Mouse (Mus musculus): Measurements from ENCODE around the gene Galk2. TPM values are rescaled to one million over a fixed set of nuclear protein-coding genes. Genes with fewer than 3 reads are reported as not detected.
A peak's percentile ranks its signal among the peaks of the same experiment; 100 is the strongest.

Gene Galk2
- polyA plus RNA-seq, 1 experiment: 22.8 TPM

- DNase-seq (ENCODE audit: extremely low spot score in 1 of 2, low spot score in 1 of 2): peak in 1 of 2 experiments; percentile 16
Measured at GRCm38 (mm10) chr2:125895099-125895498, 36.2 kb downstream of the Galk2 start.

GRCm38 (mm10) chr2:125896355-125896754 lies 37.4 kb downstream of the Galk2 start:
- no peak for DNase-seq (ENCODE audit: extremely low spot score in 1 of 2, low spot score in 1 of 2)

GRCm38 (mm10) chr2:125900797-125901410 lies 42.0 kb downstream of the Galk2 start:
- no peak for DNase-seq (ENCODE audit: extremely low spot score in 1 of 2, low spot score in 1 of 2)

- DNase-seq (ENCODE audit: extremely low spot score in 1 of 2, low spot score in 1 of 2): no peak
Measured at GRCm38 (mm10) chr2:125901426-125901825, 42.5 kb downstream of the Galk2 start.

GRCm38 (mm10) chr2:125906407-125907066 lies 47.6 kb downstream of the Galk2 start:
- DNase-seq (ENCODE audit: extremely low spot score in 1 of 2, low spot score in 1 of 2): no peak

- DNase-seq (ENCODE audit: extremely low spot score in 1 of 2, low spot score in 1 of 2): no peak
Measured at GRCm38 (mm10) chr2:125907580-125908255, 48.8 kb downstream of the Galk2 start.

GRCm38 (mm10) chr2:125914167-125914566 lies 55.3 kb downstream of the Galk2 start:
- no peak for DNase-seq (ENCODE audit: extremely low spot score in 1 of 2, low spot score in 1 of 2)

- DNase-seq (ENCODE audit: extremely low spot score in 1 of 2, low spot score in 1 of 2): no peak
Measured at GRCm38 (mm10) chr2:125914713-125915112, 55.8 kb downstream of the Galk2 start.

- no peak for DNase-seq (ENCODE audit: extremely low spot score in 1 of 2, low spot score in 1 of 2)
Measured at GRCm38 (mm10) chr2:125916652-125917296, 57.9 kb downstream of the Galk2 start.

GRCm38 (mm10) chr2:125917297-125917679 lies 58.4 kb downstream of the Galk2 start:
- DNase-seq (ENCODE audit: extremely low spot score in 1 of 2, low spot score in 1 of 2): no peak

- no peak for DNase-seq (ENCODE audit: extremely low spot score in 1 of 2, low spot score in 1 of 2)
Measured at GRCm38 (mm10) chr2:125921273-125921672, 62.4 kb downstream of the Galk2 start.

- DNase-seq (ENCODE audit: extremely low spot score in 1 of 2, low spot score in 1 of 2): no peak
Measured at GRCm38 (mm10) chr2:125922149-125922548, 63.2 kb downstream of the Galk2 start.

GRCm38 (mm10) chr2:125922877-125923276 lies 64.0 kb downstream of the Galk2 start:
- DNase-seq (ENCODE audit: extremely low spot score in 1 of 2, low spot score in 1 of 2): no peak

GRCm38 (mm10) chr2:125923346-125923745 lies 64.4 kb downstream of the Galk2 start:
- DNase-seq (ENCODE audit: extremely low spot score in 1 of 2, low spot score in 1 of 2): no peak

GRCm38 (mm10) chr2:125924554-125924953 lies 65.6 kb downstream of the Galk2 start:
- no peak for DNase-seq (ENCODE audit: extremely low spot score in 1 of 2, low spot score in 1 of 2)

GRCm38 (mm10) chr2:125925081-125925480 lies 66.2 kb downstream of the Galk2 start:
- no peak for DNase-seq (ENCODE audit: extremely low spot score in 1 of 2, low spot score in 1 of 2)

- no peak for DNase-seq (ENCODE audit: extremely low spot score in 1 of 2, low spot score in 1 of 2)
Measured at GRCm38 (mm10) chr2:125929396-125929795, 70.5 kb downstream of the Galk2 start.

GRCm38 (mm10) chr2:125929872-125930271 lies 71.0 kb downstream of the Galk2 start:
- DNase-seq (ENCODE audit: extremely low spot score in 1 of 2, low spot score in 1 of 2): no peak

- no peak for DNase-seq (ENCODE audit: extremely low spot score in 1 of 2, low spot score in 1 of 2)
Measured at GRCm38 (mm10) chr2:125931193-125931592, 72.3 kb downstream of the Galk2 start.

- no peak for DNase-seq (ENCODE audit: extremely low spot score in 1 of 2, low spot score in 1 of 2)
Measured at GRCm38 (mm10) chr2:125932734-125933133, 73.8 kb downstream of the Galk2 start.

- DNase-seq (ENCODE audit: extremely low spot score in 1 of 2, low spot score in 1 of 2): no peak
Measured at GRCm38 (mm10) chr2:125933977-125934376, 75.1 kb downstream of the Galk2 start.

All from frontal cortex, adult 2 months (tissue).